Mouse (Mus musculus): ENCODE results near the gene Tarbp1.

- no peak for TF ChIP-seq MAFK (IDR thresholded peaks at IDR 0.05; ENCODE audit: insufficient read depth, low read depth, low read length)
- no peak for TF ChIP-seq ZNF384 (IDR thresholded peaks at IDR 0.05; ENCODE audit: low read depth, low read length)
- no peak for TF ChIP-seq ZC3H11A (IDR thresholded peaks at IDR 0.05; ENCODE audit: borderline replicate concordance, low read depth, low read length)
Observed at GRCm38 (mm10) chr8:126405030-126405429, 69.8 kb downstream of the Tarbp1 start.
